Mouse (Mus musculus) thymus, postnatal 4 days (tissue): ENCODE data around the gene Dlg2.

Experiments
- DNase-seq: peaks from one replicate; pipeline ENCODE4 v3.0.0; 2021

Gene Dlg2

DNA sequence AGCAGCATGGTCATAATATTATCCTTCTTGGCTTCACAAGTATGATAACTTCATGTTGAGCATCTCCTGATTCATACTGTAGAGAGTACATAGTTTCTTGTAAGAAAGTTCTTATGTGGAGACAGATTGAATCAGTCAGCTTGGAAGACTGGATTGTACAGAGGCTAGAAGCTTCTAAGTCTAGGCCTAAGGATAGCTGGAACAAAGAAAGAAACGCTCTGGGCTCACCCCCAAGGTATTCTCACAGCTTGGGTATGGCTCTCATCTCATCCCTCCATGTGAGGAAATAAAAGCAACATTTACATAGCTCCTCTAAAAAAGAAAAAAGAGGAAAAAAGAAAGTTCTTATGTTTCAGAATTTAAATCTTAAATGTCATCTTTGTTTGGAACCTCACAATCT is 1466.8 kb downstream of the Dlg2 start:
- DNase-seq, result no peak

DNA sequence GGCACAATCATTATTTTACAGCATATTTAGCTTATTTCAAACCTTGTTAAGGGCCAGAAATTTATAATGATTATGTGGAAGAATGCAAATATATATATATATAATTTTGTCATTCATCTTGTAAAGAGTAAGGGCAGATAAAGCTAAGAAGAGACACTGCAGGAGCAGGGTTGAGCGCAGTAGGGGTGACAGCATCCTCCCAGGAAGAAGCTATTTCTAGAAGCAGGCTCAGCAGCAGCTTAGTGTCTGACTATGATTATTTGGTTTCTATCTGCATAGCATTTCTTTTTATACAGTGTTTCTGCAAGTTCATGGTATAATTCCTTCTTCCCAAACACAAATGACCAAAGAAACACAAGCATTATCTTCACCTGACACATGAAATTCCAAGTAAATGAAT is 1479.1 kb downstream of the Dlg2 start:
- DNase-seq, result no peak

DNA sequence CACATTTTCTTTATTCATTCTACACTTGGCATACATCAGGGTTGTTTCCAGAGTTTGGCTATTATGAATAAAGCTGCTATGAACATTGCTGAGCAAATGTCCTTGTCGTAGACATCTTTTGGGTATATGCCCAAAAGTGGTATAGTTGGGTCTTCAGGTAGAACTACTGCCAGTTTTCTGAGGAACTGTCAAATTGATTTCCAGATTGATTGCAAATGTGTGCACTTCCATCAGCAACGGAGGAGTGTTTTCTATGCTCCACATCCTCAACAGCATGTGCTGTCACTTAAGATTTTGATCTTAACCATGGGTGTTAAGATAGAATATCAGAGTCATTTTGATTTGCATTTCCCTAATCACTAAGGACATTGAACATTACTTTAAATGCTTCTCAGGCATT is 1486.5 kb downstream of the Dlg2 start:
- no peak for DNase-seq

DNA sequence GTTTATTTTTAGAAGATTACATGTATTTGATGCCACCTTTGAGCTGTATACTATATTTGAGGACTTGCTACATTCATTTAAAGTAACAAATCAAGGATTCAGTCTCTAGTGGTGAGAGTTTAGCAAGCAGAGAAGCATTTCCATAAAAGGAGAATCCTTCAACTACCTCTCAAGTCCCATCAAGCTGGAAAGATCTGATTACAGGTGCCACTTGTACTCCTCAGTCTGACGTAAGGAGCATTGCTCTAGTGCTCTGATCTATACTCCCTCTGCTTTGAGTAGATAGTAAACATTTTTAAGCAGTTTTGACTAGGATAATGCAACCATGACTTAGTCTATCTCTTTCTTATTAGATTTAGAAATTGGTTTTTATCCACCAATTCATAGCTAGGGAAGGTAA is 1496.5 kb downstream of the Dlg2 start:
- DNase-seq, result no peak

DNA sequence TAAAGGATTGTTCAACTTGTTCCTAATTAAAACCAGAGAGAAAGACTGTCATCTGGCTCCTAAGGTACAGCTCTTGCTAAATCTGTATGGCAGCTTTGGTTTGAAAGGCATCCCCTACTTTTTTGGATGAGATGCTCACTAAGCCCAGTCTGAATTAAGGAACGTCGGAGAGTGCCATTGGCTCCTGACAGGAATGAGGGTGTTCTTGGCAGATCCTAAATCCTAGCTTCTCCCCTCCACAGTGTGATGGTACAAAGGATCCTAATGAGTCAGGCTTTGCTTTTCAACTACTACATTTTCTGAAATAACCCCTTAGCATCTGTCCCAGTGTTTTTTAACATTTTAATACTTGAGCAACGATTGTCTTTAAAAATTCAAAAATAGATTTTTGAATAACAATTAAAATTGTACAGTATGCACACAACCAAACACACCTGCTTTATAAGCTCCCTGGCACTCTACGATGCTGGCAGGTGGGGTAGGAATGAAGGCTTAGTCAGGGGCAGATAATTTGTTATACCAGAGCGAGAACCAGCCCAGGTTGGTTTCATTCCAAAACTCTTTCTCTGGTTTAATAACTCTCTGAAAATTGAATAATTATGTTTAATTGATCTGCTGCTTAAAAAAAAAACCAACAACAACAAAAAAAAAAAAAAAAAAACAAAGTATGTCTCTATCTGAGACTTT is 1527.4 kb downstream of the Dlg2 start:
- DNase-seq, result no peak

DNA sequence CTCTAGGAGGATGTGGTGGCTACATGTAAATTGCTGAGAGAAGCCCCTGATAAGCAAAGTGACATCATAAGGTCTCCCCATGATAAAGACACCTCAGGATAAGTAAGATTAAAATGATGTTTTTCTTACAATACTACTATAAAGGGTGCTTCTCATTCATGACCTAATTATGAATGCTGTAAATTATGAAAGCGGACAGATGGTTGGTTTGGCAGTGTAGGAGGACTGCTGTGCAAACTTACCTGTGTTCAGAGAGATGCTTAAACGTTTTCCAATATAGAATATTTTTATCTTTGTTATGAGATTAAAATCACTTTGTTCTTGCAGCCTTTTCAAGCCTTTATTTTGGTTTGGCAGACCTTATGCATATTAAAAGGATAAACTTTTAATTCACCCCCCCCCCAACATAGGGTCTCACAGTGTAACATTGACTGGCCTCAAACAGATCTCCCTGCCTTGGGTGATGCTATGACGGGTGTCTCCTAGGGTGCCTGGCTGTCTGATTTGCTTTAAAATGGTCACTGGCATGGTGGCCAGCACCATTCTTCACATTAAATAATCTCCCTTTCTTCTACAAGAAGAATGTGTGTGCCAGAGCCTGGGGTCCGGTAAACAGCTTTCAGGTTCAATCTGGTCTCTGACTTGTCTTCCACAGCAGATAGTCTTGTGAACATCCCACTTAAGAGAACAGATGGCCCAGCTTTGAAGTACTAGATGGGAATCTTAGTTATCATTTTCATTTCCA is 1529.4 kb downstream of the Dlg2 start:
- DNase-seq, result no peak

DNA sequence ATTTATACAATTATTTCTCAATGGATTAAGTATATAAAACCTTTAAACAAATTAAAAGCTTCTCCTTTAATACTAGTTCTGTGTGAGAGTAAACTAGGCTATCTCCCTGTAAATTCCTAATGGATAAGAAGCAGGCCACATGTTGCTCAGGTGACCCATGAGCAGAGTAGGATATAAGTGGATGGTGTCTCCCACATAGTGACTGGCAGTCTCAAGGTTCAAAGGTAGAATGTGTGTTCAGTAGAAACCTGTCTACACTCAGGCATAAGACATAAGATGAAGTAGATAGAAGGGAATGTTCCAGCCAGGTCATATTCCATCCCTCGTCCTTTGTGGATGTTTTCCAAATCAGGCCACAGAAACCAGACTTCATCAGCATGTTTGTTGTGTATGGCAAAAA is 1532.2 kb downstream of the Dlg2 start:
- no peak for DNase-seq

DNA sequence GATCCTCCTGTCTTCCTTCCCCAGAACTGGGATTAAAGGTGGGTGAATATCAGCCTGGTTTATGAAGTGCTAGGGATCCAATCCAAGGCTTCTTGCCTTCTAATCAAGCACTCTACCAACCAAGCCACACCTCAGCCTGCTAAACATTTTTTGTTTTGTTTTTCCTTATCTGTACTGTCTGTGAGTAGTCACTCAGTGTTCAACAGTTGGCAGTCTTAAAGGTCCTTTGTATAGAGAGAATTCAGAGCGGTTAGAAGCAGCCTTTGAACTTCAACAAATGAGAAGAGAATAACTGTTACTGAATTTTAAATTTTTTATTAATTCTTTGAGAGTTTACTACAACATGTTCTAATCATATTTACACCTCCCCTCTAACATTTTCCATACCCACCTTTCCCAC is 1548.5 kb downstream of the Dlg2 start:
- DNase-seq, result no peak

DNA sequence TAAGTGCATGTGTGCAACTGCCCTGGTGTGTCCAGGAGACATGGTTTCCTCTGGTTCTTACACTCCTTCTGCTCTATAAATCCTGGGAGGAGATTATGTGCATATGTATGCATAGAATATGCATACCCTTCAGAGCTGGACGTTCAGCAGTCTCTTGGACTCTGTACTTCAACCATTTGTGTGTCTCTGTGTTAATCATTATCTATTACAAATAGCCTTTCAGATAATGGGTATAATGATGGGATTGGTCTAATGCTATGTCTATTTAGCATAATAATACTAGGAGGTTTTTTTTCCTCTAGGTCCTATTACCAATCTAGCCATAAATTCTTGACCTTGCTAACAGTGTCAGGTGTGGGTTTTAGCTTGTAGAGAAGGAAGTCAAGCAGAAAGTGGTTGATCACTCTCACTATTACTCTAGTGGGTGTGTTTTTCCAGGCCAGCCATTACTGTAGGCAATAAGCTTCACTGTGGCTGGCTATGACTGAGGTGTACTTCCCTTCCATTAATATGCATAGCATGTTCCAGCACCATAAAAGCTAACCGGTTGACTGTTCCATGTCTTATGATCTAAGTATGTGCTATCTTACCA is 1549.1 kb downstream of the Dlg2 start:
- DNase-seq, result no peak

DNA sequence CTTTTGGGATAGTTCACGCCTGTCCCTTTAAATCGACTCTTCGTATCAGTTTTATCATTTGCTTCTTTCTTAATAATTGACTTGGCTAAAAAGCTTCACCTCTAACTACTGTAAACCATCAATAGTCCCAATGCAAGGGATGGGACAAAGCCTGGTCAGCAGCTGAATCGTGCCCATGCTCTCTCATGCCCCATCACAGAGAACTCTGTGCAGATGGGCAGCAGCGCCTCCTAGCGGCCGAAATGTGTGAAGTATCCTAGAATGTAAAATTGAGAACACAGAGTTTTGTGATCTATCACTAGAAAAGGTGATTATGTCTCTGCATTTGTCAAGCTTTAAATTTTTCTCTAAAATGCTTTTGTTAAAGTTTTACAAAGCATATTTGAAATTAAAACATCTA is 1550.6 kb downstream of the Dlg2 start:
- peak; percentile 63 for DNase-seq

DNA sequence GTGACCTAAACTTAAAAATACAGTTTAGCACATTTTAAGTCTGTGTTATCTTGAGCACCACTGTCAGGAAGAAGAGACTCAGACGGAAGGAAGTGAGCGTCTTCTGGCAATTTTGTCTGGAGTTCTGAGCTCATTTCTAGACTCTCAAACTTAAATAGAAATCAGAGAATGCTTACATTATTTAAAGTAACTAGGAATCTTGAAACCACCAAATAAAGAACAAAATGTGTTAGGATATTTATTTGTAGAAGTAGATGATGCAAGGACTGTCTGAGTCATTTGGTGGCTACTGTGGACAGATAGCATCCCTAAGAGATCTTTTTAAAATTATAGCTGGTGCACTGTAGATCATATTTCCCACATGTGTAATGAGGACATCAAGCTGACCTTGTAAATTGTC is 1557.8 kb downstream of the Dlg2 start:
- DNase-seq, result no peak

DNA sequence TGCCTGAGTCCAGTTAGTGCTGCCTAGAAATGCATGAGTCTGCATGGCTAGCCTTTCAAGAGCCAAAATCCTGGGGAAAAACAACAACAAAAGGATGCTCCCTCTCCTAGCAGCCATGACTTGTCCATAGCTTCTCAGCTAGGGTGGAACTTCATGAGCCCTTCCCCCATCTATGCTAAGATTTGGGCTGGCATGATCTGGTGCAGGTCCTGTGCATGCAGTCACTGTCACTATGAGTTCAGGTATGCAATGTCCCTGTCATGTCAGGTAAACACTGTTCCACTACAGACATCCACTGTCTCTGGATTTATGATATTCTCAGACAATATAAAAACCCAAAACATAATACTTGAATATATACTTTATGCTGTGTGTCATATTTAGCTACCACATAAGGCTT is 1563.7 kb downstream of the Dlg2 start:
- no peak for DNase-seq

DNA sequence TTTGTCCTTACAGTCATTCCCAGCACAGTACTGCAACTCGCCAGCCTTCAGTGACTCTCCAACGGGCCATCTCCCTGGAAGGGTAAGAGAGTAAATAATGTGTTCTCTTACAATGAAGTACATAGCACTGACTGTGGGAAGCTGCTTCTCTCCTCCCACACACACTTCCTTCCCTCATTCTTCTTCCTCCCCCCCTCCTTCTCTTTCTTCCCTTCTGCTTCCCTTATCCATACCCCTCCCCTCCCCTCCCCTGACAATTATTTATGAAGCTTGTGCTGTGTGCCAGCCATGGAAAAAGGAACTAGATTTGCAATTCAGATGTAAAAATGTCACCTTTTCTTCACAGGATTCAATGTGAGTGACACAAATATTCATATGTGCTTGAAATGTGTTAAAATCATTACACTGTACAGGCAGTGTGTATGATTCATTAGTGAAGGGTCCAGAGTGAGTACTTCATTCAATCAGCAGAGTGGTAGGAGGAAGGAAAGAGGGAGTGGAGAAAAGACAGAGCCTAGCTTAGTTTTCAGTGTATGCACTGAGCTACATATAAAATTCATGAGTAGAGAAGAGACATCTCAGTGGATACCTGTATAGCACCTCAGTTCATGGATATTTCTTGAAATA is 1564.4 kb downstream of the Dlg2 start:
- DNase-seq, result no peak

DNA sequence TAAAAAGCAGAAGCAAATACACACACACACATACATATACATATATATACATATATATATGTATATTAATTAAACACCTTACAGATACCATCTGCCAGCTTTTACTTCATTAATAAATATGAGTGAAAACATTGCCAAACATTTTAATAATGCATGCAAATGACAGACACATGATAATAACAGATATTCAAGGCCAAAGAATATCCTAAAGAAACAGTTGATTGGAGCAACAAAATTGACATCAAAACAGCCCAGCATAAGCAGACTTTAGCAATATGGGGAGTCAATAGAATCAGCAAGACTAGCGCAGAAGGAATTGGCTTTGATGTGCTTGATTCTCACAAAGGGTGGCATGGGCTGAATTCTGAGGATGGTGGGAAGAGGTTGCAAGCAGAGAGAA is 1568.5 kb downstream of the Dlg2 start:
- no peak for DNase-seq

DNA sequence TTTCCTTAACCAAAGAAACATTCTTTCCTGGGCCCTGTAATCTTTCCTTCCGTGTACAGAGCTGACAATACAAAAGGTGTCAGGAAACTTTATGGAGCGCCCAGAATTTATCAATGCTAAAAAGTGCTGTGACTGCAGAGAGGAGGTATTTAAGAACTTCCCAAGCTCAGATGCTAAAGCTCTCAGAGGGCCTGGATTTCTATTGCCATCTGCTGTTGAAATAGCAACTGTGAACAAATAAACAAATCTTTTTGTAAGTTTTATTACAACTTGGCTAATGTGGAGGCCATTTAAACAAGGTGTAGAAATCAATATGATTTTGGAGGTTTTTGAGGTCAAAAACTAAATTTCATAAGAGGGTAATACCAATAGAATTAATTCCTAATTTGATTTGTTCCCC is 1570.8 kb downstream of the Dlg2 start:
- no peak for DNase-seq

DNA sequence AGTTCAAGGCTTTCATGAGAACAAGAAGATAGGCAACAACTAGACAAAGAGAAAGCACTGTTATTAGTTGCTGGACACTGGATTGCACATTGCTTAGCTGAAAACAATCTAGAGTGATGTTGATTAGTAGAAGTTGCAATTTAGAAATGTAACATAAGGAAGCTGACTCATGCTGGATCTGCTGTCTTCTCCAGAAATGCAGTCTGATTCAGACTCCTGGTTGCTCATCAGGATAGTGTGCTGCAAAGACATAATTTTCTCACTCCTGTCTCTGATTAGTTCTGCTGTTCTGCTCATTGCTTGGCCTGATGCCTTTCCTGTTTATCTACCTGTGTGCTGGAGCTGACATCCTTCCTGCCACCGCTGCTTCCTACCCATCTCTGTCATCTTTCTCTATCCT is 1572.4 kb downstream of the Dlg2 start:
- no peak for DNase-seq

DNA sequence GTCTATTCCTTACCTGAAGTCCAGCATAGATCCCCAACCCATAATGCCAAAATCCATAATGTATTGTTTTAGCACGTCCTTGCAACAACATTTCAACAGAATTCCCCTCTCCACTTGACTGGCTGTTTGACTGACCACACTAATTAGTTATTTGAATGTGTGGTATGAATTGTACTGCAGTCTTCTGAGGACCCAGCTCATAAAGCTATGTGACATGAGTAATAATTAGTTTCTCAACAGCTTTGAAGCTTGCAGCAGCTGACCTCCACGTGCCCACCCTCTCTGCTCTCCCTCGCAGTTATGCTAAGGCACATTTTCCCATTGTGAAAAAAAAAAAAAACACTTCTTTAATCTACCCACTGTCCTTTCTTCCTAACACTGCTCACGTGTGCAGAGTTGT is 1590.4 kb downstream of the Dlg2 start:
- DNase-seq, result no peak

DNA sequence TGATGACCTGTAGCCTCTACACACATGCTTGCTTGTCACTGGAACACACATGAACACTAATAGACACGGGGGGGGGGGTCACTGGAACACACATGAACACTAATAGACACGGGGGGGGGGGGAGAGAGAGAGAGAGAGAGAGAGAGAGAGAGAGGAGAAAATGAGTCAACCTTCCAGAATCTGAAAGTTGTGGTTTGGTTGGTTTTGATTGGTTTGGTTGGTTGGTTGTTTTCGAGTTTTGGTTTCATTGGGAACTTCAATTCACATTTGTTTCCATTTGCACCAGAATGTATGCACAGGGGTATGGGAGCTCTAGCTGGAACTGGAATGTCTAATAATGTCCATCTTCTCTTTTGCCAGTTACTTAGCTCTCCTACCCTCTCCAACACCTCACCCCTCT is 1611.0 kb downstream of the Dlg2 start:
- DNase-seq, result no peak

DNA sequence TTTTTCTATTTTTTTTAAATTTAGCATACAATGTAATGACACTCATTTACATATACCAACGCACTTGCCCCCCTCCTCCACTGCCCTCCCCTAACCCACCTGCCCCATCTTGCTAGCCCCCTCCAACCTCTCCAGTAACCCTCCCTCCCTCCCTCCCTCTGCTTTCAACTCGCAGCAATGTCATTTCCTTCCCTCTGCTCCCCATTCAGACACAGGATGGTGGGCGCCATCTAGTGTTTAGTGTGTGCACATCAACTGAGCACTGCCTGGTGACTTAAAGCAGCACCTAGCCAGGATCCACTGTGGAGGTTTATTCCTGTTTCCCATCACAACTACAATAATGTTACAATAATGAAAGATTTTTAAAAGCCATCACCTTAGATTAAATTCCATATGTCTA is 1617.4 kb downstream of the Dlg2 start:
- DNase-seq, result peak; percentile 60

DNA sequence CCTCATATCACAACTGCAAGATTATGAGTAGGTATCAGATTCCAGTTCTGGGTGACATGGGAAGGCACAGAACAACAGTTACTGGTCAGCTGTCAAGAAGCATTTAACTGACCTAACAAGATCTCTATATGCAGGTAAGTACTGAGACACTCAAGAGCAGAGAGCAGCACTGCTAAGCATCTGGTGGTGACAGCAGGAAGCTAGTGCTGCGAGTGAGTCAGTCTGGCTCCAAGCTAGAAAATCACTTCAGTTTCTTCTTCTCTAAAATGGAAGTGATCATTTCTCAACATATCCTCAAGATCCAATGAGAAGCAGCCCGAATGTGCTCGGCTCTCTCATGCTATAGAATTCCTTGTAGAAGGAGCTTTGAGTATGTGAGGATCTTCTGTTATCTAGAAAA is 1618.7 kb downstream of the Dlg2 start:
- no peak for DNase-seq

DNA sequence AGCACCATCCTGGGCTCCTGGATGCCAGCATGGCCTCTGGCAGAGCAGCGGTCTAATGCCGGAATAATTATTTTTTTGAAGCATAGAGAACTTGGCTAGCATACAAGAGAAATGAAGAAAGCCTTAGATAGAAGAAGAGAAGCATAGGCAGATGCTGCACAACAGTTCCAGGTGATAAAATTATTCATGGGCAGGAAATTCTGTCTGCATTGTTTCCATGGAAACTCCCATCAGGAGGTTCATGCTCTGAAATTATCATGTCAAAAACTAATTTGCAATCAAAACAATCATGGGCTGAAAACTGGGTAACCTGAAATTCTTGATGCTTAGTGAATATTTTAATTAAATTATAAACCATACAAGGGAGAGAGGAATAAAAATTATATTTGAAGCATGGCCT is 1624.4 kb downstream of the Dlg2 start:
- no peak for DNase-seq

DNA sequence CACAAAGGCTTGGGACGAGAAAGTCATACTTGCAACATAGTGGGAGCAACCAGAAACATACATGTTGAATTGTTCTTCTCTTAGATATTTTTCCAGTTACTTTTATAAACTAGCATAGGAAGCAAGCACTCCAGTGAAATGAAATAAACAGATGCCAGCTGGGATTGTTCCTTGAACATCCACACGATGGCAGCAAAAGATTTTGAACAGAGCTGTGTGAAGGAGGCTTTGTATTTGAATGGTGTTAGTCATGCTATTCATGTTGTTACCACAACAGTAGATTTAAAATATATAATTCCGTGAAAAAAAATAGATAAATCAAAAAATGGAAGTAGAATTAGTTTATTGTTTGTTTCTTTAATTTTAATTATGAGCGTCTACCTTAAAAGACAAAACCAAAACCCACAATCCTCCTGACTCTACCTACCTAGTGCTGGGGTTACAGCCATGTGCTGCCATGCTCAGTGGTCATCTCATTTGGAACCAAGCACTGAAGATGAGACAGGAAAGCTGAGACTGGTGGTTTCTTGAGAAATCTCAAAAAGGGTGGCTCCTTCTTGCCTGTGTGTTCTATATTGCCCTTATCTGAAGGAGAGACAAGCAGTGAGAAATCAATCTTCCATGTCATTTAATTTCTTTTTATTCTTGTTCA is 1626.5 kb downstream of the Dlg2 start:
- DNase-seq, result peak; percentile 31

DNA sequence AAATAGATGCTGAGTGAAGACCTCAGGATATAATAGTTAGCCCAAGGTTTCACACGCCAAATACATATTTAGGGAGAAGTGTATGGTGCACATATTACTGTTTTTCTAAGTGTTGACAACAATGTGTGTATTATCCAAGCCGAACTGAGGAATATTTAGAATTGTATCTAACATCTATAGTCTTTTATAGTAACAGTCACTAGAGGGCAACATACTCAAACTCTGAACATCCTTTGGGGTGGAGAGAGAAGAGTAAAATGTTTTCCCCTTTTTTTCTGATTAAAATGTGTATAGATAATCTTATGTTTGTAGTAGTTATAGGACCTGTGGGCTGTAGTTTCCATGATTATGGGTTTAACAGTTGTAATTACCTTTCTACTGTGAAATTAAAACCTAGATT is 1629.0 kb downstream of the Dlg2 start:
- DNase-seq, result no peak

DNA sequence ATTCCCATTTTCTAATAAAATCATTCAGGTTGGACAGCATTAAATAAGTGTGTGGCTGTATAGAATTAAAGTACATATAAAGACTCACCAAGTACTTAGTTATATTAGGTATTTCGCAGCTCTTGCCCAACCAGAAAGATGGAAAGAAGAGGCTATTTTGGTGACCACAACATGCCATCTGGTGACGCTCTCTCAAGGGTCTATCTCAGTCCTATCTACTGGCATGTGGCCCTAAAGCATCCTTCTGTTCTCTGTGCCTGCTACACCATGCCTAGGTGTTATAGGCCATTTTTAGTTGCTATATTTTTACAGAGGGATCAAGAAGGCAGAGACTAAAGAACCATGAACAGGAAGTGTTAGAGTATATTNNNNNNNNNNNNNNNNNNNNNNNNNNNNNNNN is 1629.5 kb downstream of the Dlg2 start:
- DNase-seq, result no peak
